Mouse (Mus musculus): ENCODE measurements around the gene Adgre5.

DNA sequence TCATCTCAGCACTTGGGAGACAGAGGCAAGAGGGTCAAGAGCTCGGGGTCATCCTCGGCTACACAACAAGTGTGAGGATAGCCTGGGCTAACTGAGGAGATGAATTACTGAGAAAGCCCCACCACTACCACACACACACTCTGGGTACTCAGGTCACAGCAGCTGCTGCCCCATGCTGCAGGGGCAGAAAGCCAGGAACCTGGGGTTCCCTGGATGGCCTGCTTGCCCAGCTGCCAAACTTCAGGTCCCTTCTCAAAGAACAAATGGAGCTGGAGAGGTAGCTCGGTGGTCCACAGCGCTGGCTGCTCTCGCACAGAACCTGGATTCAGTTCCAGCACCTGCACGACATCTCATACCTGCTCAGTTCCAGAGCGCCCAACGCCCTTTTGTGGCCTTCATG lies 23.0 kb upstream of the Adgre5 start:
- TF ChIP-seq EP300 (optimal IDR thresholded peaks at IDR 0.05) (no peak), CTCF (IDR thresholded peaks at IDR 0.05; ENCODE audit: low read depth) (no peak)

Measured in stomach, postnatal 0 days (tissue).